Mouse (Mus musculus) heart, embryonic 15.5 days (tissue): Measurements from ENCODE around the gene D6Ertd527e. TPM values are rescaled to one million over a fixed set of nuclear protein-coding genes. Genes with fewer than 3 reads are reported as not detected.

Experiments
- ATAC-seq: fragments of 200-750 bp; cut with Nextera tagmentation; replicated peaks from 2 replicates; pipeline ENCODE4 v1.8.0; 2017; ENCODE audit warnings: low read depth, moderate TSS enrichment; ENCODE audit not compliant: insufficient number of reproducible peaks, insufficient read depth, low FRiP score
- H3K27ac ChIP-seq: fragments of 300-500 bp; sonication (generic); 2 replicates; pipeline ENCODE4 v1.5.1; 2015; ENCODE audit warnings: mild to moderate bottlenecking, inconsistent platforms
- H3K27me3 ChIP-seq: fragments of 300-500 bp; sonication (generic); 2 replicates; pipeline ENCODE4 v1.6.1; 2015; ENCODE audit warnings: inconsistent platforms
- H3K36me3 ChIP-seq: fragments of 300-500 bp; sonication (generic); 2 replicates; pipeline ENCODE4 v1.6.1; 2015; ENCODE audit warnings: mild to moderate bottlenecking, inconsistent platforms
- H3K4me1 ChIP-seq: fragments of 300-500 bp; sonication (generic); replicated peaks from 2 replicates; pipeline ENCODE4 v1.6.1; 2015; ENCODE audit warnings: inconsistent platforms
- H3K4me2 ChIP-seq: fragments of 300-500 bp; sonication (generic); 2 replicates; pipeline ENCODE4 v1.6.1; 2015; ENCODE audit warnings: inconsistent platforms, mild to moderate bottlenecking, moderate library complexity
- H3K4me3 ChIP-seq: fragments of 300-500 bp; sonication (generic); 2 replicates; pipeline ENCODE4 v1.5.1; 2015; ENCODE audit warnings: mild to moderate bottlenecking, inconsistent platforms
- H3K9ac ChIP-seq: fragments of 300-500 bp; sonication (generic); 2 replicates; pipeline ENCODE4 v1.6.1; 2015; ENCODE audit warnings: mild to moderate bottlenecking, inconsistent platforms
- H3K9me3 ChIP-seq: fragments of 300-500 bp; sonication (generic); replicated peaks from 2 replicates; pipeline ENCODE4 v1.6.1; 2016; ENCODE audit warnings: inconsistent platforms
- WGBS: fragments of 180-500 bp; shearing (Covaris S2); methylation state at CpG from one replicate; pipeline ENCODE4 v1.1.7; 2015; ENCODE audit warnings: mixed read lengths; 5-methylcytosine and 5-hydroxymethylcytosine counted together
- polyA plus RNA-seq: library from polyadenylated mRNA; unstranded; fragments of >200 nt; fragmentation: Nextera tagmentation; extraction: Ambion mirVana; gene quantifications from 2 replicates; pipeline ENCODE4 v1.2.1, GENCODE M21; 2015

Gene D6Ertd527e
- polyA plus RNA-seq, 1 experiment from 2014 or later: 0.09 TPM

DNA sequence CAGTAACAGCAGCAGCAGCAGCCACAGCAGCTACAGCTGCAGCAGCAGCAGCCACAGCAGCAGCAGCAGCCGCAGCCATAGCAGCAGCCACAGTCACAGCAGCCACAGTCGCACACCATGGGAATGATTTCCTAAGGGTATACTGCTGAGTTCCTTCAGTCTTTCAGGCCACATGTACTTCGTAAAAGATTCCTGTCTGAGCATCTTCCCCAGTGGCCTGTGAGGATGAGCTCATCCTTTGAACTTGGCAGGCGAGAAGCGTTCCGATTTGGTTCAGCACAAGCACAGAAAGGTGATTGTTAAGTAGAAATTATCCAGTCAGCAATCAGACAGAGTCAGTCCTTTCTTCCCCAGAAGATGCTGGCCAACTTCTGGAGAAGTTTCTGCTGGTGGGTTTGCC lies 7.6 kb downstream of the D6Ertd527e start:
- no peaks in the 10 kb centered on the region for H3K4me1 ChIP-seq
- no peaks in the 10 kb centered on the region for H3K27me3 ChIP-seq
- no peaks in the 10 kb centered on the region for H3K36me3 ChIP-seq
- no peak overlapping the region for H3K4me3 ChIP-seq
- WGBS: 65% methylated on average over 6 of the region's 6 CpGs
- peak overlapping the region; percentile 15; the same call in 1 of the 2 replicates for H3K27ac ChIP-seq
- H3K4me2 ChIP-seq: no peak overlapping the region
- no peak overlapping the region for H3K9ac ChIP-seq
- no peaks in the 10 kb centered on the region for H3K9me3 ChIP-seq
- ATAC-seq: no peak

DNA sequence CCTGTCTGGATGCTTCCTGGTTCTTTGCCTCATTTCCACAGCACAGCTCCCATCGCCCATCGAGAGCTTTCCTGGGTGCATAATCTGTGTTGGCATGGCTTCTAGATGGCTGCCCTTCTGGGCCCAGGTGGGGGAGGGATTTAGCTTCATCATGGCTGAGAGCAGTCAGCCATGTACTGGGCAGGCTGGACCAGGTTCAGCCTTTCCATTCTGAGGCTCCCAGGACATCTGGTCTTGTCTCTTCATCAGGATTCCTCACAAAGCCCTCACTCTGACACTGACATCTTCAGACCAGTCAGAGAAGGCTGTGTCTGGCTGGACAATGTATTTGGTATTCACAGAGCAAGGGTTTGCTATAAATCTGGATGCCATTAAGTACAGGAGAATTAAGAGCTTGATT lies 11.4 kb downstream of the D6Ertd527e start:
- Histone ChIP-seq H3K27me3 (no peaks in the 10 kb centered on the region), H3K4me1 (peaks cover 6% of the 10 kb centered on the region; the same call in 1 of the 2 replicates), H3K9me3 (no peaks in the 10 kb centered on the region), H3K9ac (no peak overlapping the region), H3K36me3 (no peaks in the 10 kb centered on the region), H3K27ac (no peak overlapping the region), H3K4me3 (no peak overlapping the region), H3K4me2 (no peak overlapping the region)
- ATAC-seq: no peak
- 69% methylated on average over 2 of the region's 2 CpGs for WGBS

DNA sequence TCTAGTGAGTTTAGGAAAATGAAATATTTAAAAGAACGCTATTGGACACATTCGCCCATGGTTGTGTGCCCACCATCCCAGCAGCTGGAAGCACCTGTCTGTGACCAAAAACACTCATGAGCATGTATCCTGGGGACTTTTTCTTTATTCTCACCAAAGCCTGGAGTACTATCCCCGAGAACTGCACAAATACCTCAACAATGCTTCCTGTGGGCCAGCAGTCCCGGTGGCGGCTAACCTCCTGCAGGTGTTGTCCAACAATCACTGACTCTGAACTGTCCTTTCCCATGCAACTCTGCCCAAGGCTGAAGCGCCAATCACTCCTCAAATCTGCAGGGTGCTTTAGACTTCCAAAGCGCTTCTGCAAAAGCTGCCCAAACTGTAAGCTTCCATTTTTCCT lies 12.1 kb downstream of the D6Ertd527e start:
- no peak overlapping the region for H3K9ac ChIP-seq
- no peaks in the 10 kb centered on the region for H3K9me3 ChIP-seq
- no peak overlapping the region for H3K27ac ChIP-seq
- ATAC-seq: no peak
- H3K36me3 ChIP-seq: no peaks in the 10 kb centered on the region
- H3K27me3 ChIP-seq: no peaks in the 10 kb centered on the region
- peaks cover 6% of the 10 kb centered on the region; the same call in 1 of the 2 replicates for H3K4me1 ChIP-seq
- no peak overlapping the region for H3K4me2 ChIP-seq
- 83% methylated on average over 7 of the region's 7 CpGs for WGBS
- H3K4me3 ChIP-seq: no peak overlapping the region

DNA sequence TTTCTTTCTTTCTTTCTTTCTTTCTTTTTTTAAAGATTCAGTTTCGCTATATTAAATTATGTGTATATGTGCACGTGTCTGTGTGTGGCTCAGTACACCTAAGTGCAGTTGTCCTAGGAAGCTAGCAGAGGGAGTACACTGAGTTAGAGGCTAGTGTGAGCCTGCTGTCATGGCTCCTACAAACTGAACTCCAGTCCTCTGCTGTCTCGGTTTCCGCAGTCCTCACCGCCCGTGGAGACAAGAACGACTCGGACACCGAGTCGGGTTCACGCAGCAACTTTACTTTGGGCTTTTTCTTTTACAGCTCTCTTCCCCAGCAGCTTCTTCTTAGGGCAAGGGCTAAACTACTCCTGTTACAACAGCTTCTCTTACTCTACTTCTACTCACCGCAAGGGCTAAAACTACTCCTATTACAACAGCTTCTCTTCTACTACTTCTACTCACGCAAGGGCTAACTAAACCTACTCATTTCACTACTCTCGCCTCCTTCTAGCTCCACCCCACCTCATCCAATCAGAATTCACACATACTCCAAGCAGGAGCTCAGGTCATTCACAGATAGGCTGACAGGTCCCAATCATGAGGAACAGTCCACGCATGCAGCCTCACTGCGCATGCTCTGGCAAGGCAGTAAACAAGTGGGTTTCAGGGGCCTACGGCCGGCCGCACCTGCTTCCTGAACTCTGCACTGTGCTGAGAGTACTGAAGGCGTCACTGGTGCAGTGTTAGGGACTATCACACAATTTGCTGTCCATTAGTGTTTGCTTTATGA lies 14.7 kb downstream of the D6Ertd527e start:
- H3K36me3 ChIP-seq: no peaks in the 10 kb centered on the region
- H3K27ac ChIP-seq: no peak overlapping the region
- H3K27me3 ChIP-seq: no peaks in the 10 kb centered on the region
- no peak overlapping the region for H3K4me2 ChIP-seq
- peaks cover 6% of the 10 kb centered on the region; the same call in 1 of the 2 replicates for H3K4me1 ChIP-seq
- no peak for ATAC-seq
- no peak overlapping the region for H3K4me3 ChIP-seq
- WGBS: 81% methylated on average over 20 of the region's 20 CpGs
- H3K9me3 ChIP-seq: no peaks in the 10 kb centered on the region
- H3K9ac ChIP-seq: no peak overlapping the region

DNA sequence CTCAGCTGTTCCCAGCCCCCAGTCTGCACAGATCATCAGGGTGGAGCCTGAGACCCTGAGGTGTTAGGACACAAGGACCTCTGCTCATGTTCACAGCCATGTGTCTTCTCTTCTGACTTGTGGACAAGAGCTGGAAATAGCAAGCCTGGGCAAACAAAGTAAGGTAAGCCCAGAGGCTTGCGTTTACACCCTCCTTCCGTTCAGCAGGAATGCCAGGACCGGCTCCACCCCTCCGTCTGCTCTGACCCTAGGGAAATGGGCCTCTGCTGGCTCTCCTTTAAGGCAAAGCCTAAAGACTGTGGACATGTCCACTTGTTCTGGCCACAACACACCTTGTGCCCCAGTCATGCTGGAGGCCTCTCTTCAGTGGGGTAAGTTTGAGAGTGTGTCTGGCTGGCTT lies 15.4 kb downstream of the D6Ertd527e start:
- Histone ChIP-seq H3K36me3 (no peaks in the 10 kb centered on the region), H3K9me3 (no peaks in the 10 kb centered on the region), H3K4me3 (no peak overlapping the region), H3K9ac (no peak overlapping the region), H3K4me2 (no peak overlapping the region), H3K27me3 (no peaks in the 10 kb centered on the region), H3K27ac (no peak overlapping the region), H3K4me1 (peaks cover 6% of the 10 kb centered on the region; the same call in 1 of the 2 replicates)
- WGBS: 51% methylated on average over 4 of the region's 4 CpGs
- no peak for ATAC-seq

DNA sequence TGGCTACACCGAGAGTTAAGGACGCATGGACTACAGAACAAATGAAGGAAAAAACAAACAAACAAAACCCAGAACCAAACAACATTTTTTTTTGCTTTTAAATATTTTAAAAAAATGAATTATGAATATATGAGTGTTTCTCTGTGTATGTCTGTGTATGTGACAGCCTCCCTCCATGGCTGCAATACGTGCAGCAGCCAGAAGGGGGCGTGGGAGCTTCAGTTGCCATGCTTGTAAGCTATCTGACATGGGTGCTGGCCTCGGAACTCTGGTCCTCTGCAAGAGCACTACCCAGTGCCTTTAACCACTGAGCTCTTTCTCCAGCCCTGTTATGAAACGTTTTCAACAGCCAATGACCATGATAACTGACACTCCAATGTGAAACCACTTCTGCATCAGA lies 16.1 kb downstream of the D6Ertd527e start:
- 85% methylated on average over 6 of the region's 6 CpGs for WGBS
- no peaks in the 10 kb centered on the region for H3K36me3 ChIP-seq
- no peak overlapping the region for H3K4me3 ChIP-seq
- no peak for ATAC-seq
- no peak overlapping the region for H3K27ac ChIP-seq
- peaks cover 6% of the 10 kb centered on the region; the same call in 1 of the 2 replicates for H3K4me1 ChIP-seq
- H3K9ac ChIP-seq: no peak overlapping the region
- no peaks in the 10 kb centered on the region for H3K9me3 ChIP-seq
- no peak overlapping the region for H3K4me2 ChIP-seq
- no peaks in the 10 kb centered on the region for H3K27me3 ChIP-seq

DNA sequence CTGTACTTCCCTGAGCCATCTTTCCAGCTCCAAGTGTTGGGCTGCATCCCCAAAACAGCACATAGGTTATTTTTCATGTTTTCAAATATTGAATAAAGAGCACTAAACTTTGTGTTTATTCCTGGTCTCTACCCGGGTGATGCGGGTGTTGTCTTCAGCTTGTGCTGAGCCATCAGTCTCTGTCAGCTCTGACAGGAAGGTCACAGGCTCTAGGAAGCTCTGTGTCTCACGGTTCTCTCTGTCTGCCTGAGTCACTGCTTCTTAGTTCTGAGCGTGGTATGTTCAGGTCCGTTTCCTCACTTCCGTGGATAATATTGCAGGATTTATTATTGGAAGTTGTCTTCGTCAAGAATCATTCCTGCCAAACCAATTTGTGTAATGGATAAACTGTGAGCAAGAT lies 17.4 kb downstream of the D6Ertd527e start:
- Histone ChIP-seq H3K4me3 (no peak overlapping the region), H3K9me3 (no peaks in the 10 kb centered on the region), H3K36me3 (no peaks in the 10 kb centered on the region), H3K9ac (no peak overlapping the region), H3K27ac (no peak overlapping the region), H3K4me1 (peaks cover 8% of the 10 kb centered on the region), H3K27me3 (no peaks in the 10 kb centered on the region), H3K4me2 (no peak overlapping the region)
- ATAC-seq: no peak
- 57% methylated on average over 7 of the region's 7 CpGs for WGBS

DNA sequence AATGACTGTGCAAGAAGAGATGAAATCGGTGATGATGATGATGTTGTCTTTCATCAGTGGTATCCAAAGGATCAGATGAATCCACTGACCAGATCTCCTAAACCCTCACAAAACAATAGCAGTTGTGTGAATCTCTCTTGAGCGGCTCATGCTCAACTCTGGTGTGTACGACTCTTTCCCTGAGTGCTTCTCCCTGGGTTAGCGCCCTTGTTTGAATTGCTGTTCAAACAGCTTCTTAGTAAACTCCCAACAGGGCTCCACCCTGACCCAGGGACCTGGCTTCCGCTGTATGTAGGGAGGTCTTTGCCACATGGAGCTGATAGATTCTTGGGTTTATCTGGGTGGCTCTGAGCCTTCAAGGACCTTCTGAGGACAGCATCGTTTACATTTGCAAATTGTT lies 18.9 kb downstream of the D6Ertd527e start:
- Histone ChIP-seq H3K9me3 (no peaks in the 10 kb centered on the region), H3K4me2 (no peak overlapping the region), H3K9ac (no peak overlapping the region), H3K36me3 (no peaks in the 10 kb centered on the region), H3K27ac (no peak overlapping the region), H3K4me1 (peaks cover 12% of the 10 kb centered on the region), H3K4me3 (no peak overlapping the region), H3K27me3 (no peaks in the 10 kb centered on the region)
- 81% methylated on average over 6 of the region's 6 CpGs for WGBS
- no peak for ATAC-seq

DNA sequence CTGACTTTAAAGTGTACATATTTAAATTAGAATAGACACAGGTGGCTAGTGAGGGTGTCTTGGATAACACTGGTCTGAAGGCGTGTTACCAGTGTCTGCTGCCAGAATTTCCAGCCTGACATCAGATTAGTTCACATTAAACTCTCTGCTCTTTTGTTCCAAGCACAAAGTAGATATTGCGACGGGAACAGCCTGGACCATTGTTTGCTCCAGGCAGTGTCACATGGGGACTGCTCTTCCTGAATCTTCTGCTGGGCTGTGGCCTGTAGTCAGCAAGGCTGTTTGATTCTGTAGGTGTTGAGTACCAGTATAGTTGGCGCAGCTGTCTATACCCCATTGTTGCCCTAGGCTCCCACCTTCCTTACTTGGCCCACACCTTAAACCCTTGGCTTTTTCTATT lies 19.4 kb downstream of the D6Ertd527e start:
- no peak overlapping the region for H3K4me3 ChIP-seq
- H3K36me3 ChIP-seq: no peaks in the 10 kb centered on the region
- H3K4me2 ChIP-seq: no peak overlapping the region
- no peaks in the 10 kb centered on the region for H3K9me3 ChIP-seq
- H3K27me3 ChIP-seq: no peaks in the 10 kb centered on the region
- no peak for ATAC-seq
- peaks cover 12% of the 10 kb centered on the region for H3K4me1 ChIP-seq
- 71% methylated on average over 4 of the region's 4 CpGs for WGBS
- H3K27ac ChIP-seq: no peak overlapping the region
- H3K9ac ChIP-seq: no peak overlapping the region

DNA sequence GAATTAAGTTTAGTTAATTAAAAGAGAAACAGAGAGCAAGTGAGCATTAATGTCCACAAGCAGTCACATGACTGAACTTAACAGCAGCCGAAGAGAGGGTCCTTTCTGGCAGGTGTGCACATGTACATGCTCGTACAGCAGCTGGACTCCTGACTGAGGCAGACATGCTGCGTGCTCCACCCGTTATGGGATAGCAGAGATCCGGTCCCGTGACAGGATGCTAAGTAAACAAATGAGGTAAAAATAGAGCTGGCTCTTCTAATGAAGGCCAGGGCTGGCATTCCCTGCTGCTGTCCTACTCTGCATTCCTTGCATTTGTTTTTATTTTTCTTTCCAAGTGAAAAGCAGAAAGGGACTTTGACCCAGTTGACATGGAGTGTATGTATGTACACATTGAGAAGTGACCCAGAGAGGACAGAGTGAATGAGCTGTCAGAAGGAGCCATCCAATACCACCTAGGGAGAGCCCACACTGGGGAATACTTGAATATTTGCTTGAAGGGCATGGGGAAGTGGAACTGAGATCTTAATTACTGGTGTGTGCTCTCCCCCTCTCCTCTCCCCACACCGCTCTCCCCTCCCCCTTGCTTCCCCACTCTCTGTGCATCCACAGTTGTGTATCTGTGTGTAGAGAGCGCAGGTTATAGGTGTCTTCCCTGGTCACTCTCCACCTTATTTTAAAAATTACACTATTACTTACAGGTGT lies 22.7 kb downstream of the D6Ertd527e start:
- H3K9me3 ChIP-seq: no peaks in the 10 kb centered on the region
- peaks cover 6% of the 10 kb centered on the region for H3K4me1 ChIP-seq
- H3K4me2 ChIP-seq: peak overlapping the region; percentile 17; the same call in 1 of the 2 replicates
- H3K27ac ChIP-seq: no peak overlapping the region
- H3K4me3 ChIP-seq: no peak overlapping the region
- 37% methylated on average over 8 of the region's 8 CpGs for whole genome bisulfite sequencing
- ATAC-seq: no peak
- no peaks in the 10 kb centered on the region for H3K27me3 ChIP-seq
- H3K9ac ChIP-seq: no peak overlapping the region
- no peaks in the 10 kb centered on the region for H3K36me3 ChIP-seq

DNA sequence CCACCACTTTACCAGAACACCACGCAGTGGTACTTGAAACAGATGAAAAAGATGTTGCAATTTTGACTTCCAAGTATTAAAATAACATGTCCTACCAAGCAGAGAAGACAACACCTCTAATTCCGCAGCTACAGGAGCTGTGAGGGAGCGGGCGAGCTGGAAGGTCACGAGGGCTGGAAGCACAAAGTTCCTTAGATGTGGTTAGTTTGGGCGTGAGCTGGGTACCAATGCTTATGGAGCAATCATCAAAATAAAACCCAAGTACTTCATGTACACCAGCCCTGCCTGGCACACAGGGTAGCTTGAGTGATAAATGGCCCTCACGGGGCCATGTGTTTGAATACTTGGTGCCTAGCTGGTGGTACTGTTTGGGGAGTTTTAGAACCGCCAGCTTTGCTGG lies 25.3 kb downstream of the D6Ertd527e start:
- ATAC-seq: no peak
- WGBS: 86% methylated on average over 8 of the region's 8 CpGs
- H3K27ac ChIP-seq: no peak overlapping the region
- no peaks in the 10 kb centered on the region for H3K27me3 ChIP-seq
- no peak overlapping the region for H3K4me3 ChIP-seq
- H3K9ac ChIP-seq: no peak overlapping the region
- H3K36me3 ChIP-seq: no peaks in the 10 kb centered on the region
- H3K4me2 ChIP-seq: no peak overlapping the region
- H3K4me1 ChIP-seq: peaks cover 6% of the 10 kb centered on the region
- H3K9me3 ChIP-seq: no peaks in the 10 kb centered on the region

DNA sequence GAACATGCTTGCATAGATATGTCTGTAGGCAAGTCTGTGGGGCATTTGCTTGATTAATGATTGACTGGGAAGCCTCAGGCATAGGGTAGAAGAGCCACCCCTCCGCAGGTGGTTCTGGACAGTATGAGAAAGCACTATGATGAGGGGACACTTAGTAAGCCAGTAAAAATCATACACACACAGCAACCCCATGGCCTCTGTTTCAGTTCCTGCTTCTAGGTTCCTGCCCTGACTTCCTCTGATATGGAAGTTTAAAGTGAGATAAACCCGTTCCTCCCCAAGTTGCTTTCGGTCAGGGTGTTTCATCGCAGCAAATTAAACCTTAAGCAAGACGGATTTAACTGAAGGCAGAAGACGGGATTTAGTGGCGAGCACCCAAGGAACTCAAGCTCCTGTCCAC lies 26.1 kb downstream of the D6Ertd527e start:
- H3K9me3 ChIP-seq: no peaks in the 10 kb centered on the region
- no peak overlapping the region for H3K4me2 ChIP-seq
- H3K36me3 ChIP-seq: no peaks in the 10 kb centered on the region
- no peak overlapping the region for H3K27ac ChIP-seq
- ATAC-seq: no peak
- H3K9ac ChIP-seq: no peak overlapping the region
- no peaks in the 10 kb centered on the region for H3K27me3 ChIP-seq
- peaks cover 6% of the 10 kb centered on the region for H3K4me1 ChIP-seq
- no peak overlapping the region for H3K4me3 ChIP-seq
- WGBS: 87% methylated on average over 7 of the region's 7 CpGs
